Mouse (Mus musculus) brain, adult 2 months (tissue): ENCODE data around the gene 4933427D14Rik.
A peak's percentile ranks its signal among the peaks of the same experiment; 100 is the strongest.

Experiments
- DNase-seq: peaks from one replicate; pipeline ENCODE4 v3.0.0; 2011; ENCODE audit warnings: low read depth, low spot score

4933427D14Rik gene

GRCm38 (mm10) chr11:72110726-72111125, 96.5 kb downstream of the 4933427D14Rik start:
- DNase-seq = peak; percentile 89

- peak; percentile 62 for DNase-seq
These were observed 103.0 kb downstream of the 4933427D14Rik start for GRCm38 (mm10) chr11:72104223-72104622.
